Mouse (Mus musculus) cerebellum, postnatal 36 days (tissue): ENCODE results near the gene Pak2.
A peak's percentile ranks its signal among the peaks of the same experiment; 100 is the strongest.
"Not testable (repeated sequence)": the region's sequence is repeated elsewhere in the genome, so short reads cannot be mapped to it uniquely, and the experiment has no call there.

Source experiments
- DNase-seq, 2 experiments: peaks; one replicate each; pipeline ENCODE4 v3.0.0; 2021 to 2022; ENCODE audit warnings: mixed read lengths in 2 of 2

The Pak2 gene

DNA sequence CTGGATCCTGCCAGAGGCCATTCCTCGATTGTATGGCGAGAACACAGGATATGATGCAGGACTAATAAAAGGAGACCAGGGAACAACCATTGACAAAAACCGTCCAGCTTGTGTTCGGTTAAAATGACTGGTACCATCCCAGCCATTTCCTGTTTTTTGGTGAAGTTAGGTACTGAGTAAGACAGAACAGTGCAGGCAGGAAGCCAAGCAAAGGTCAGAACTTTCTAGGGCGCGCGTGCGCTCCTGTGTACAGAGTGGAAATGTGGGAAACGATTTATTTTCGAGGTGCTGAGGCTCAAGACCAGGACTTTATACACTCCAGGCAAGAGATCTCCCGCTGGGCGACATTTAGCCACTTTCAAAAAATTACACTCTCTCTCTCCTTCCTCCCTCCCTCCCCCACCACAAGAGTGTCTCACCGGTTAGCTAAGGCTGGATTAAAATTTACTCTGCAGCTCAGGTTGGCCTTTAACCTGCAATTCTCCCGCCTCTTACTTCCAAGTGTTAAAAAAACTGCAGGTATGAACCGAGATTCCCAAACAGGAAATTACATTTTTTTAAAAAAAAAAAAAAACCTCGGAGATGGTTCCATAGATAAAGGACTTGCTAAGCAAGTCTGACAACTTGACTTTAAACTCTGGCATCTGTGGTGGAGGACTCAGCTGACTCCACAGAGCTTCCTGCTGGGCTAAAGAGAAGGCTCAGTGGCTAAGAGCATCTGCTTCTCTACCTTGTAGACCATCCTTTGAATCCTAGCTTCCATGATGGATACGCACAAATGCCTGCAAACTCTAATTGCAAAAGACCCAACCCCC, 8.7 kb upstream of the Pak2 start:
- DNase-seq: no peak

DNA sequence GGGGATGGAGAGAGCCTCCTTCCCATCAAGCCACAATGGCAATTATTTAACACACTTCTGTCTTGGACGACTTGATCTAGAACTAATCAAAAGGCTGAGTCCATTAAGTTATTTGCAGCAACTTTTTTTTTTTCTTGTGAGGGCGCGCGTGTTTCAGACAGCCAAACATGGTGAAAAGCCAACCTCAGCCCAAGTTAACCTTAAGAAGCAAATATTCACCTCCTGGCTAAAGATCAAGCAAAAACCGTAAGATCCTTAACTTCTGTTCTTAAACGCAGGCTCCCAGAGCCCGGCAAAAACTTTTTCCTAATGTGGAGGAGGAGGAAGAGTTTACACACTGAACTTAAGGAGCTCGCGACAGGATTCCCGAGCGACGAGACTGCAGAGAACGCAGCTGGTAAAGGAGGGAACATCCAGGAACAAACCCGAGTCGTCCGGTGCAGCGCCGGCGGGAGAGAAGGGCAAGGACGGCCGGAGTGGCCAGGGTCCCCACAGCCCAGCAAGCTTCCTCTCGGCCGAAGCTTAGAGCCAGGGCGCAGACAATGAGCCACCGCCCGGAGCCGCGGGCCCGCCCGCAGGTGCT, 643 bp downstream of the Pak2 start:
- DNase-seq: no peak

GRCm38 (mm10) chr16:32077648-32078407, 1.3 kb downstream of the Pak2 start:
- no peak for DNase-seq

DNA sequence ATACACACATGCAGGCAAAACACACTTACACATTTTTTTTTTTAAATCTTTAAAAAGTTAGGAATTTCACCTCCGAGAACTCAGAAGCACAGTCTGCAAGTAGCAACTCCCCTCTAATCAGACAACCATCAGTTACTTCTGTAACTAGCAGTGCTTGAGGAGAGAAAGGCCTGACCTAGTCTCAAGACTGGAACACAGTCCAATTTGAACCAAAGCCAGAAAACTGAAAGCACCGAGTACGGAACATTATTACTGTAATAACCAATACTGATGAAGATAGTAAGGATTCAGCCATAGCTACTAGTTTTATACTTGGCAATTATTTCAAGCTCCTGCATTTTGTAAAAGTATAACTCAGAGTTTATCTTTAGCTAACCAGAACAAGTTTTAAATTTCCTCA, 2.7 kb downstream of the Pak2 start:
- no peak for DNase-seq

- DNase-seq: no peak
These were observed 3.4 kb downstream of the Pak2 start for GRCm38 (mm10) chr16:32075762-32076161.

GRCm38 (mm10) chr16:32070070-32070469, 9.1 kb downstream of the Pak2 start:
- not testable (repeated sequence) for DNase-seq

GRCm38 (mm10) chr16:32068389-32069300, 10.5 kb downstream of the Pak2 start:
- DNase-seq: no peak

DNA sequence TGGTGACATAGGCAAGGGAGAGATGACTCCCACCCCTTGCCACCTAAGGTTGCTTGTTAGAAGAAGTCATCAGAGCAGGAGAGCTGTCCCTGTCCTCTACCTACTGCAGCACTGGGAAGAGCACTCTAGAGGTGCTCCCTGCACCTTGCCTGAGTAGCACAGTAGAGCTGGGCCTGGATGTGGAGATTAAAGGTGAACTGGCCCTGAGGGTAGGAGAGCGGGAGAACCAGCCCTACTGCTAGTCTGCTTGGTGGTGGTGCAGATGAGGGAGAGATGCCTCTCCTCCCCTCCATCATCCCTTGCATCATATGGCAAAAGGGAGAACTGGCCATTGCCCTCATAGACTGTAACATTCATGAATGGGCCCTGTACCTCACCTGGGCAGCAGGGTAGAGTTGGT, 12.2 kb downstream of the Pak2 start:
- no peak for DNase-seq

DNA sequence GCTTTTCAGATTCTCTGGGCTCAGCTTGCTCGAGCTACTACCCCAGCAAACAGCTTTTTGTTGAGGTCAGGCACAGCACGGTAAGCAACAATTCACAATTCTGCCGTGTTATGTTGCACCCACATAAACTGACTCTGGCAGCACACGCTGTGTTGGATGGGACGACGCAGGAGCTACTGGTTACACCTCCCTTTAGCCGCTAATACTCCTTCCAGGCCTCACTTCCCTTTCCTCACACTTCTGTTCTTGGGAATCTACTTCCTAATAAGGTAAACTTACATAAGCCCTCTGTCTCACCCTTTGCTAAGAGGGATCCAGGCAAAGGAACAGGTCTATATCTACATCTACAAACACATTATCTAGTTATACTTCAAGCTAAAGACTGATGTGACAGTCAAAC, 15.2 kb downstream of the Pak2 start:
- no peak for DNase-seq

DNA sequence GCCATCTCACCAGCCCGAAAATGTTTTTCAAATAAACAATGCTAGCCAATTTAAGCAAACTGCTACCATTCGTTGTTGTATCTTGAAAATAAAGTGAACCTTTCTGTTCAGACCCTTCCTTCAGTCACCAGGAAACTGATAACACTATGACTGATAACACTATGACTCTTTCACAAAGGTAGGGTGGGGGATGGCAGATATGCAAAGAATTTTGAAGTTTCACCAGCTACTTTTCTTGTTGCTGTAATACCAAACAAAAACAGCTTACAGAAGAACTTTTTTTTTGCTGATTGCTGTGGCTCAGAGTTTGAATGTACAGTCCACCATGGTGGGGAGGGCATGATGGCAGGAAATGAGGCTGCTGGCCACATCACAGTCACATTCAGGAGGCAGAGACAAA, 16.9 kb downstream of the Pak2 start:
- DNase-seq: no peak

GRCm38 (mm10) chr16:32059840-32060523, 19.2 kb downstream of the Pak2 start:
- no peak for DNase-seq

DNA sequence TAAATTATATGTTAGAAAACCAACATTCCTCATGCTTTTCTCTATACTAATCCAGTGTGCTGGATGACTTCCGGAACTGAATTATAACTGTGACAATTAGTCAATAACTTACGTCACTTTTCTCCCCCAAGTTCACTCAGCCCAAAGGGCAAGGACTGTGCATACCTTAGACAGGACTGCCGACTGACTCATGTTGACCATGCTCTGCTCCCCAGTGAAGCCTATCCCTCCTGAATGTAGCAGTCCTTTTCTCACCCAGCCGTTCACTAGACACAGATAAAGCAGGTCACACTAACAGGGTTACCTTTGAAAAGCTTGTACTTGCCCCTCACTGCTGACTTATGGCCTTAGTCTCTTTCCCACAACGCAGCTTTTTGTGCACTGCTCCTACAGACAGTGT, 20.3 kb downstream of the Pak2 start:
- no peak for DNase-seq

DNA sequence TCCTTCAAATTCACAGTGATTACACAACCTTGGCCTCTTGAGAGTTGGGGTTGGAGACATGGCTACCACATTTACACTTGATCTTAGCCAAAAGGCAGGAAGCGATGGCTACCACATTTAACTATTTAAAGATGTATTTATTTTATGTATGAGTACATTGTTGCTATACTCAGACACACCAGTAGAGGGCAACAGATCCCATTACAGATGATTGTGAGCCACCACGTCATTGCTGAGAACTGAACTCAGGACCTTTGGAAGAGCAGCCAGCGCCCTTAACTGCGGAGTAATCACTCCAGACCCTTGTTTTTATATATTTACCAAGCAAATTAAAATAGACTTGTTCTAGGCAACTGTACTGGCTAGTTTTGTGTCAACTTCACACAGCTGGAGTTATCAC, 36.8 kb downstream of the Pak2 start:
- DNase-seq: no peak

GRCm38 (mm10) chr16:32019678-32020077, 59.5 kb downstream of the Pak2 start:
- DNase-seq: no peak

- no peak for DNase-seq
These were observed 68.8 kb downstream of the Pak2 start for GRCm38 (mm10) chr16:32010330-32010729.

- DNase-seq: no peak
These were observed 69.2 kb downstream of the Pak2 start for GRCm38 (mm10) chr16:32009913-32010312.

DNA sequence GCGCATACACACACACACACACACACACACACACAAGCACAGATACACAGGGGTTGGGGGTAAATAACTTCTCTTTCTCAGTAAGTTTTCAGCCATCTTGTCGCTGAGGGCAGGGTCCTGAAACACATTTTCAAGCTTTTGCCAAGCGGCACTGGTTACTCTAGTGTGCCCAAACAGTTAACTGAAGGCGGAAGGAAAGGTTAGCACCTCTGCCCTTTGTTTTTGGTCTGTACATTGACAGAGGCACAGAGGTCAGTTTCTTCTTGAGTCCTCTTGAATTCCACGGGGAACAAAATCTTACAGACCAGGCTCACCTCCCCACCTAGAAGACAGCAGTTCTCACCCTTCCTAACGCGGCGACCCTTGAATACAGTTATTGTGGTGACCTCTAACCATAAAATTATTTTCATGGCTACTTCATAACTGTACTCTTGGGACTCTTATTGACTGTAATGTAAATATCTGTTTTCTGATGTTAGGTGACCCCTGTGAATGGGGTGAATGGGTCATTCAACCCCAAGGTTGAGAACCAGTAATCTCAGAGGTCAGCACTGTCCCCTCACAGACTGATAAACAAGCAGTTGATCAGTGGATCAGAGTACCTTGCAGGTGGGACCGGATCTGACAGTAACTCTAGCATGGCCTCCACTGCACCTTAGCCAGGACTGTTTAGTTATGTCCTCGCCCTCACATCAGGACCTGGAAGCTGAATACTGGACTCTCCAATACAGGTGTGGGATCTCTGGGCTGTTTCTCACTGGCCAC, 70.4 kb downstream of the Pak2 start:
- no peak for DNase-seq

- no peak for DNase-seq
These were observed 74.4 kb downstream of the Pak2 start for GRCm38 (mm10) chr16:32004731-32005130.

DNA sequence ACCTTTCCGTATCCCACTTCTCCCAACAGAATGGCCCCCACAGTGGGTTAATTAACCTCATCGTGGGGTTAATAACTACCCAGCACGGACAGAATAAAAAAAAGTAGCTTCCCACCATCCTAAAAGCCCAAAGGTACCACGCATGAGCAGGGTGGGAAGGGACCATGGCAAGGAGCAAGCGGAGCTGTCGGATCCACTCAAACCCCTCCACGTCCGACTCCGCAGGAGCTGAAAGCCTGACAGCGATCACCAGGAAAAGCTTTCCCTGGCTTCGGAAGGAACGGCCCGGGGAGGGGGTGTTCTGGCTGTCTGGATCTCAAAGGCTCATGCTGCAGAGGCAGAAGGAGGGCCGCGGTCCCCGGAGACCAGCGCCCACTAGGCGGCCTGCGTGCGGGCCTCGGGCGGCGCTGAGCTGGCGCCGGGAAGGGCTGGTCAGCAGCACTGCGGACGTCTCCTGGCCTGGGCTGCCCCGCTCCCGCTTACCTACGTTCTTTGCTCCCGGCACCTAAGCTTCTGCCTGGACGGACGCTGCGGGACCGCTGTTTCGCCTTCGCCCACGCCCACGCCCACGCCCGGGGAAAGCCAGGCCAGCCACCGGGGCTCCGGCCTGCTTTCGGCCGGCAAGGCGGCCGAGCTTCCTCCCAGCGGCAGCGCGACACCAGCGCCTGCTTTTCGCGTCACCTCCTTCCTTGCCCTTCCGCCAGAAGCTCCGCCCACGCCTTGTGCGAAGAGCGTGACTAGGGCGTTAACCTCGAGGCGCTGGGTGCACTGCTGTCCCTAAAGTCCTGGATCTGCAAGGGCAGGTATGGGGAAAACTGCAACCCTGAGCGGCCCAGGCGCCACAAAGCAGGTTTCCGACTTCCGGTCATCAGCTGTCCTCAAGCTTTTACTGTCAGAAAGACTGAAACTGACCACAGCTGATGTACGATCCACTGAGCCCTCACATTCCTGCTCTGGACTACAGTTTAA, 76.3 kb downstream of the Pak2 start, which contains the start of gene Senp5:
Gene Senp5 (minus strand): TSS at position 779 of the 969 bp plus-strand sequence.
- peak; percentile 91 to 93 for DNase-seq

- no peak for DNase-seq
These were observed 82.8 kb downstream of the Pak2 start for GRCm38 (mm10) chr16:31996371-31996770.
